Mouse (Mus musculus) adrenal gland, adult (tissue): ENCODE results near the gene Sirt7.

ENCODE experiments used
- DNase-seq, 2 experiments: peaks; one replicate each; pipeline ENCODE4 v3.0.0; 2022 to 2023; ENCODE audit warnings: low spot score in 1 of 2; ENCODE audit not compliant: inconsistent age in 2 of 2

Sirt7 gene

GRCm38 (mm10) chr11:120625152-120625775 is at the start of gene Sirt7:
Sirt7 (minus strand) TSS chr11:120625240.
- DNase-seq: peak in 1 of 2 experiments; percentile 31

- peak in 1 of 2 experiments; percentile 38 for DNase-seq
These were observed 48.6 kb upstream of the Sirt7 start for GRCm38 (mm10) chr11:120673594-120674122.

- peak; percentile 97 to 99 for DNase-seq
These were observed 47.9 kb upstream of the Sirt7 start, which contains the start of gene Aspscr1 for GRCm38 (mm10) chr11:120672687-120673593. Aspscr1 (plus strand) TSS chr11:120672973.

GRCm38 (mm10) chr11:120666617-120667016 is 41.6 kb upstream of the Sirt7 start:
- DNase-seq: no peak

- DNase-seq: no peak
These were observed 40.4 kb upstream of the Sirt7 start for GRCm38 (mm10) chr11:120665406-120665805.

GRCm38 (mm10) chr11:120663714-120664113 is 38.7 kb upstream of the Sirt7 start:
- DNase-seq: no peak

- DNase-seq: peak in 1 of 2 experiments; percentile 63
These were observed 37.7 kb upstream of the Sirt7 start for GRCm38 (mm10) chr11:120662759-120663158.

GRCm38 (mm10) chr11:120661076-120661460 is 36.0 kb upstream of the Sirt7 start, which contains the start of gene Notum:
Notum (minus strand) TSS chr11:120661175.
- peak; percentile 41 to 65 for DNase-seq

- peak; percentile 54 to 75 for DNase-seq
These were observed 35.4 kb upstream of the Sirt7 start for GRCm38 (mm10) chr11:120660301-120661075.

- DNase-seq: no peak
These were observed 34.7 kb upstream of the Sirt7 start for GRCm38 (mm10) chr11:120659509-120660300.

- peak; percentile 85 to 93 for DNase-seq
These were observed 33.9 kb upstream of the Sirt7 start for GRCm38 (mm10) chr11:120658876-120659410.

- DNase-seq: no peak
These were observed 32.3 kb upstream of the Sirt7 start for GRCm38 (mm10) chr11:120657301-120657700.

GRCm38 (mm10) chr11:120654741-120655140 is 29.7 kb upstream of the Sirt7 start:
- DNase-seq: no peak

- DNase-seq: no peak
These were observed 26.8 kb upstream of the Sirt7 start for GRCm38 (mm10) chr11:120651872-120652271.

- peak in 1 of 2 experiments; percentile 63 for DNase-seq
These were observed 23.0 kb upstream of the Sirt7 start, which contains the start of gene Myadml2 for GRCm38 (mm10) chr11:120648001-120648476. Myadml2 (minus strand) TSS chr11:120648158.

- no peak for DNase-seq
These were observed 22.2 kb upstream of the Sirt7 start for GRCm38 (mm10) chr11:120647047-120647830.

GRCm38 (mm10) chr11:120643601-120643987 is 18.6 kb upstream of the Sirt7 start, which contains the start of gene Pycr1:
Pycr1 (minus strand) TSS chr11:120643769.
- peak; percentile 94 to 97 for DNase-seq

- DNase-seq: no peak
These were observed 18.0 kb upstream of the Sirt7 start for GRCm38 (mm10) chr11:120642939-120643600.
